Mouse (Mus musculus): Measurements from ENCODE around the gene Kcnip1. TPM values are rescaled to one million over a fixed set of nuclear protein-coding genes. Genes with fewer than 3 reads are reported as not detected.

The Kcnip1 gene
- polyA plus RNA-seq, 1 experiment from 2014 or later, result 0.22 TPM

DNA sequence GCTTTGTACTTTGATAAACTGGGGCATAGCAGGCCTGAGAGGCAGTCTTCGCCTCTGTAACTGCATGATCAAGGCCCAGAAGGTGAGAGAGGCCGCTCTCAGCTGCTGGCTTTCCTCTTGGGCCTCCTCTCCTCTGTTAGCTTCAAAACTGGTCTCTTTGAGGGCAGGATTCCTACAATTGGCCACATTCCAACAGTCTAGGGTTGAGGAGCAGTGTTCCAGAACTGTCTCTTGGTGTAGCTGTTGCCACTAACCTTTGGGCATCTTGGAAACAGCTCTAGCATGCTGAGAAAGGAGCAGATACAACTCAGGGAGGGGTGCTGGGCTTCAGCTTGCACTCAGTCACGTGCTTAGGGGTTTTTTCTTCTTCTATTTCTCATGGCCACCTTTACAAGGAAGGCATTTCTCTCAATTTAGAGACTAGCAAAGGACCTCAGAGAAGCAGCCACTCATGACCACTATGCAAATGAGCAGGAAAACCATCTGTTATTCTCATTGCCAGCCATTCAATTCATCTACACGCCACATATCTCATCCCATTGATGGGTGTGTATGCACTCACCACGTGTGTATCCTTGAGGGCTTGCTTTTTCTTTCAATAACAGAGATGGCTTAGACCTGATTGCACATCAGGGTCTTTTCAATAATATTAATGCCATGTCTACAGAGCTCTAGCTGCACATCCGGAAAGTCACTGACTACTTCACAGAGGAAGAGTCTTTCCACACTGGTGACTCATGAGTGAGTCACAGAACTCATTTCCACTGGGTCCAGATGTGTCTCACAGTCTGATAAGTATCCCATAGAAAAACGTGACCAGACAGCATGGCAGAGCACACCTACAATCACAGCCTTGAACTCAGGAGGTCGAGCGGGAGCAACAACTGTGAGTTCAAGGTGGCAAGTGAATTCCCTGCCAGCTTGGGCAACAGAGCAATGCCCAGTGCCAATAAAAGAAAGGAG, 225.7 kb downstream of the Kcnip1 start:
- no peak for DNase-seq (ENCODE audit: low spot score)

DNA sequence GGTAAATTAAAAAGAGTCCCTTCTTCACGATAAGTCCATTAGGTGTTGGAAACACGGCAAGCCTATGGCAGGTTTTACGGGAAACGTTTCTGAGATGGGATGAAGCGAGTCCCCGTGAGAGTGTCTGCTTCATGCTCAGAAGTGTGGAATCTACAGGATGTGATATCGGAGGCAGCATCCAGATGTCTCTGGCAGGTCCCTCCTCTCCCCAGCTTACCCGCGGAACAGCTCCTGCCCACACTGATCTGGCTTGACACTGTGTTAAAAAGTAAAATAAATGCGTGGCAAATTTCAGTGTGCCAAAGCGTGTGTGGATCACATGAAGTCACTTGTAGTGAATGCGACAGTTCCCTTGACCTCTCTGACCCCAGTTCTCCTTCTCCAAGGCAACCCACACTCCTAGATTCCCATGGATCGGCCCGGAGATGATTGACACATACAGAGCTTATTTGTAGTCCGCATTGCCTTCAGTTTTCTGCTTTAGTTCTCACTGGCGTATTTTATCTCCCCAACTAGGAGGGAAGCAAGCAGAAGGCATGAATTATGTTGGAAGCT, 231.7 kb downstream of the Kcnip1 start:
- DNase-seq (ENCODE audit: low spot score), result no peak

- no peak for DNase-seq (ENCODE audit: low spot score)
Observed at GRCm38 (mm10) chr11:33756624-33757023, 236.3 kb downstream of the Kcnip1 start.

GRCm38 (mm10) chr11:33752431-33752873, 240.5 kb downstream of the Kcnip1 start:
- no peak for DNase-seq (ENCODE audit: low spot score)

GRCm38 (mm10) chr11:33751503-33751902, 241.4 kb downstream of the Kcnip1 start:
- DNase-seq (ENCODE audit: low spot score), result no peak

GRCm38 (mm10) chr11:33749979-33750378, 243.0 kb downstream of the Kcnip1 start:
- DNase-seq (ENCODE audit: low spot score), result no peak

GRCm38 (mm10) chr11:33749408-33749807, 243.5 kb downstream of the Kcnip1 start:
- no peak for DNase-seq (ENCODE audit: low spot score)

- DNase-seq (ENCODE audit: low spot score), result no peak
Observed at GRCm38 (mm10) chr11:33748754-33749153, 244.2 kb downstream of the Kcnip1 start.

- DNase-seq (ENCODE audit: low spot score), result no peak
Observed at GRCm38 (mm10) chr11:33747402-33747955, 245.5 kb downstream of the Kcnip1 start.

DNA sequence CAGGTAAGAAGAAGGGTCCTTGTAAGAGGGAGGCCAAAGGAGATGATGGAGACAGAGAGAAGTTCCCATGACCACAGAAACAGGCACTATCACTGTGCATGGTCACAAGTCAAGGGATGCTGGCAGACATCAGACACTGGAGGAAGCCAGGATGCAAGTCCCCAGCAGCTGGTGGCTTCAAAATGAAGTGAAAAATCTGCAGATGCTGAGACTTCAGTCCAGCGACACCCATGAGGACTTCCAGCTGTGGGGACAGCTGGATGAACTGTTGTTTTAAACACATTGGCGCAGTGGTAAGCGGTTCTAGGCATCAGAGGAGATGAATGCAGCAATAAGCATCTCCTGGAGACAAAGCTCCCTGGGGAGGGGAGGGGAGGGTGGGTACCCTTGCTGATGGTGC, 246.6 kb downstream of the Kcnip1 start:
- DNase-seq (ENCODE audit: low spot score), result no peak

DNA sequence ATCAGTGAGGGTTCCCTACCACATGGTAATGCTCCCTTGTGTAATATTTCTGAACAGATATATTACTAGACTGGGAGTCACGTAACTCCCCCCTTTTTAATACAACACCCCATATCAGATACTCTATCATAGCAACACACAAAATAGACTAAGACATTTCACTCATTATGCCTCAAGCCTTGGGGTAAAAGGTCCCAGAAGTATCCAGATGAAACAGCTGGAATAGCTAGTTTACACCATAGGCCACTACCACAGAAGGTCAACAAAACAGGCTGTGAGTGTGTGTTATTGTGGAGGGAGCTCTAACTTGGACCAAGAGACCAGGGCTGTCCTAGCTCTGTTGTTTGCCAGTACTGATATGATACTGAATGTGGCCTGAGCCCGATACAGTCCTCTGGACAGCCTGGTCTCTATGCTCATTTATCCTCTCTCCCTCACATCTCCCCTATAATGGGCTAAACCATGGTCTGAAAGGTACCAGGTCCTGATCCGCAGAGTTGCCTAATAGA, 247.1 kb downstream of the Kcnip1 start:
- DNase-seq (ENCODE audit: low spot score), result no peak

- peak; percentile 48 for DNase-seq (ENCODE audit: low spot score)
Observed at GRCm38 (mm10) chr11:33744429-33744828, 248.5 kb downstream of the Kcnip1 start.

DNA sequence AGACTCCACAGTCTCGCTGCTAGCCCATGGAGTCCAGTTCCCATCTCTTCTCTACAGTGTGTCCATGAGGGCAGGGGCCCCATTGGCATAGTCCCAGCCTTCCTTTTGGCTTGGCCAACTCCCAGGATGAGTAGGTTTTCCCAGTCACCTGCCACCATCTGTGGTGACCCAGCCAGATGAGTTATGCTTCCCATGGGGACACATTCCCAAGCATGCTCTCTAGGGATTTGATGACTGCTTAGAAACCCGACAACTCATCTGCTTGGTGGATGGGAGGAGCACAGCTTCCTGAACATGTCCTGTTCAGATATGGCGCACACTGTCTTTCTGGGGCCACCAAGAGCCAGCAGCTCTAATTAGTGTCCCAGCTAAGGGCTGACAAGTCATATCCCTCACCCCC, 252.8 kb downstream of the Kcnip1 start:
- DNase-seq (ENCODE audit: low spot score), result no peak

DNA sequence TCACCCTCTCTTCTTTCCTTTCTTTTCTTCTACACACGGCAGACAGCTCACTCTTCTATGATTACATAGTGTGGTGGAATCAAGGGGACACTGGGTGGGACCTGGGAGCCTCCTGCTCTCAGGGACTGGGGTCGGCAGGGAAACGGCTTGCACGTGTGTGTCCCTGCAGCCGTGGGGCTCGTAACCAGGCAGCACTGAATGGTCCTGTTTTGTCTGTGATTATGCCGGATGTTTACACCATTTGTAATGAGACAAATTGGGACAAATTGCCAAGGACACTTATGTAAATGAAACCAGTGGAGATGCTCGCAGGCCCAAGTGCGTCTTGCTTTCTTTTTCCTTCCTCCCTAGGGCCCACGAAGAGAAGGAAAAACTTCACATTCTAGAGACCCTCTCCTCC, 256.5 kb downstream of the Kcnip1 start:
- DNase-seq (ENCODE audit: low spot score), result no peak

DNA sequence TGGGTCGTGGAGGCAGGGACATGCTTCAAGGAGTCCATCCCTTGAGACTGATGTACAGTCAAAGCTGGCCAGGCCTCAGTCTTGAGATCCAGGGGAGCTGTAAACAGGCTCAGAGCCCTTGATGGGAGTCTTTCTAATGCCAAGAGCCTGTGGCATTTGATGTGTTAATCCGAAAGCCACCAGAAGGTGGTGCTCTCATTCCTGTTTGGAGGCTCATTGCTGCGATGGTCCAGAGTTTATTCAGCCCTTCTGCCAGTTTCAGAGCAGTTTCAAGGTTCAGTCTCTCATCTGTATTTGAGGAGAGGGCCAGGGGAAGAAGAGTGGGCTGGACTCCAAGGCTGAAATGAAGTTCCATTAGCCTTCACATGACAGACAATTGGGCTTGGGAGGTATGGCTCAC, 259.7 kb downstream of the Kcnip1 start:
- peak; percentile 30 for DNase-seq (ENCODE audit: low spot score)

DNA sequence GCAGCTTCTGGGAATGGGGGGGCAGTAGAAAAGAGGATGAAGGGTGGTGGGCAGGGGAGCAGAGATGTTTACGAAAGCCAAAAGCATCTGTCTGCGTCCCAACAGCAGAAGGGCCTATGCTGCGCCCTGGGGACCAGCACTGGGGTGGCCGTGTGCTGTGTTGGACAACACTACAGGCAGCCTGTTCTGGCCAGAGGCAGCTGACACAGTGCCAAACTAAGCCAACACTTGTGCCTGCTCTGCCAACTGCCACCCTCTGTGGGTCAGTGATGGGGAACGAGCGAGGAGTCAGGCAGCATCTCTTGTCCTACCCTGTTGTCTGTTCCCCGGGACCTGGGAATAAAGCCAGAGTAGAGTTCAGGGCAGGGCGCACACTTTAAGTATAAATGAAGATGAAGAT, 260.6 kb downstream of the Kcnip1 start:
- no peak for DNase-seq (ENCODE audit: low spot score)

GRCm38 (mm10) chr11:33721297-33721696, 271.7 kb downstream of the Kcnip1 start:
- DNase-seq (ENCODE audit: low spot score), result peak; percentile 48

DNA sequence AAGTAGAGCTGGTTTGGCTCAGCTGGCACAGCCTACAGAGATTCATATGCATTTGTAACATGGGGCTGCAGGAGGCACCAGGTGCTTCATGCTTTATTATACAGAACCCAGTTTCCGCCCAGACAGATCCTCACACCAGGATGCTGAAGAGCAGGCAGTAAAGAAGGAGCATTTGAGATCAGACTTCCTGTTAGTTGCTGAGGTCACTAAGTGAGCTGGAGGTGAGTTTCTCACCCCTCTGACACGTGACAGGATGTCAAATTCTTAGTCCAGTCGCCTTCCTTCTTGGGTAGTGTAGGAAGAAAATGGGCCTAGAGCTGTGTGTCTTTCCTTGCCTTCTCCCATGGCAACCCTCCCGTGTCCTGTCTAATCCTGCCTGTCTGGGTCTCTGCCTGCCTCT, 286.2 kb downstream of the Kcnip1 start:
- no peak for DNase-seq (ENCODE audit: low spot score)

- no peak for DNase-seq (ENCODE audit: low spot score)
Observed at GRCm38 (mm10) chr11:33701958-33702459, 290.9 kb downstream of the Kcnip1 start.

GRCm38 (mm10) chr11:33701236-33701957, 291.6 kb downstream of the Kcnip1 start:
- no peak for DNase-seq (ENCODE audit: low spot score)

- DNase-seq (ENCODE audit: low spot score), result peak; percentile 10
Observed at GRCm38 (mm10) chr11:33700725-33701124, 292.2 kb downstream of the Kcnip1 start.
